Mouse (Mus musculus) spleen, postnatal 10 days (tissue): Measurements from ENCODE around the gene Inf2.
A peak's percentile ranks its signal among the peaks of the same experiment; 100 is the strongest.

Source experiments
- DNase-seq, 2 experiments: peaks; one replicate each; pipeline ENCODE4 v3.0.0; 2021 to 2022; ENCODE audit warnings: low spot score in 2 of 2

The Inf2 gene

DNA sequence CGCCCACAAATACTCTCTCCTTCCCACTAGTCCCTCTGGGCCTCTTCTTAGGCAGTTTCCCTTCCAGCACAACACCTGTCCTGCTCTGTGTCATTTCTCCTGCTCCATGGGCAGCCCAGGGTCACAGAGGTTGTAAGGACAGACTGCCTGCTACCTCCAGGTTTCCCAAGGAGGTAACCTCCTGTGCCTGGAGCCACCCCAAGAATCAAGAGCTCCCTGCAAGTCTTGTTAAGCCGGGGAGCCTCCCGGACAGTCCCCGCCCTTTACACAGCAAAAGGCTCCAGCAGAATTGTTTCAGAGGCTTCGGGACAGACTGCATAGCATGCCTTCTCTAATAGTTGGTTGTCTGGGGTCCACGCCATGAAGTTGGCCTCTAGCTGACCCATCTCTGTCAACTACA is 37.9 kb downstream of the Inf2 start:
- DNase-seq = no peak

DNA sequence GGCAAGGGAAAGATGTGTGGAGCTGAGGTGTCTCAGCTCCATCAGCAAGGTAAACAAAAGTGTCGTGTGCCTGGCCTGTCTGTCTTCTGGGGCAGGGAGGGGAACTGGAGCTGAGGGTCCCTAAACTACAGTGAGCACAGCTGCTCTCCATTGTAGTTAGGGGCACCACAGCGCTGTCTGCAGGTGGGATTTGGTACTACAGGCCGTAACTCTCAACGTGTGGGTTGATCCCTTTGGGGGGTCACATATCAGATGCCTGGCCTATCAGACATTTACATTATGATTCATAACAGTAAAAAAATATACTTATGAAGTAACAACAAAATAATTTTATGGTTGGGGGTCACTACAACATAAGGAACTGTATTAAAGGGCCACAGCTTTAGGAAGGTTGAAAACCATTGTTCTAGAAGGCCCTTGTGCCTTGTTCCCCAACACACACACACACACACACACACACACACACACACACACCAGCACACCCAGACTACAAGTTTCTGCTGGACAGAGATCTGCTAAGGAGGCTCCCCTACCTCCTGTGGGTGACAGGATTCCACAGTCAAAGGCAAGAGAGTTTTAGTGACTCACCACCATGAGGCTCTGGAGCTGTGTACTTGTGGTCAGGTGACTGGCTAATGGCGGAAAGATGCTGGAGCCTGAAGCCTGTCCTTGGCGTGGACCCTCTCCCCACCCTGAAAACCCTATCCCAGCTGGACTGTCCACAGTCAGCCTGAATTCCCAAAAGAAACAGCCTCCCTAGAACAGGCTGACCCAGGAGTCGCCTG is 38.7 kb downstream of the Inf2 start:
- peak in 1 of 2 experiments; percentile 49 for DNase-seq

DNA sequence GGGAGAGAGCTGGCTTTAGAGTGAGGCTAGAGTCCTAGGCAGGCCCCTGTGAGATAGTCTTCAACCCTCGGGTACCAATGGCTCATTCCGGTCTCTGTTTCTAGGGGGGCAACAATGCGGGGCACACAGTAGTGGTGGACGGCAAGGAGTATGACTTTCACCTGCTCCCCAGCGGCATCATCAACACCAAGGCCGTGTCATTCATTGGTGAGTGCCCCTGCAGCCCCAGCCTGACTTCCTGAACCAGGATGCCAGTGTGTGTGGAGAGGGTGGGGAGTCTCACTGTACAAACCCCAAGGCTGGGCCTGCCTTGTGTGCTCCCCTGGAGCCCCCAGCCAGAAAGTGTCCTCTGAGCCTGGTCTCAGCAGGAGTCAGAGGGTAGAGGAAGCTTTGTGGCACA is 39.6 kb downstream of the Inf2 start:
- DNase-seq = no peak

DNA sequence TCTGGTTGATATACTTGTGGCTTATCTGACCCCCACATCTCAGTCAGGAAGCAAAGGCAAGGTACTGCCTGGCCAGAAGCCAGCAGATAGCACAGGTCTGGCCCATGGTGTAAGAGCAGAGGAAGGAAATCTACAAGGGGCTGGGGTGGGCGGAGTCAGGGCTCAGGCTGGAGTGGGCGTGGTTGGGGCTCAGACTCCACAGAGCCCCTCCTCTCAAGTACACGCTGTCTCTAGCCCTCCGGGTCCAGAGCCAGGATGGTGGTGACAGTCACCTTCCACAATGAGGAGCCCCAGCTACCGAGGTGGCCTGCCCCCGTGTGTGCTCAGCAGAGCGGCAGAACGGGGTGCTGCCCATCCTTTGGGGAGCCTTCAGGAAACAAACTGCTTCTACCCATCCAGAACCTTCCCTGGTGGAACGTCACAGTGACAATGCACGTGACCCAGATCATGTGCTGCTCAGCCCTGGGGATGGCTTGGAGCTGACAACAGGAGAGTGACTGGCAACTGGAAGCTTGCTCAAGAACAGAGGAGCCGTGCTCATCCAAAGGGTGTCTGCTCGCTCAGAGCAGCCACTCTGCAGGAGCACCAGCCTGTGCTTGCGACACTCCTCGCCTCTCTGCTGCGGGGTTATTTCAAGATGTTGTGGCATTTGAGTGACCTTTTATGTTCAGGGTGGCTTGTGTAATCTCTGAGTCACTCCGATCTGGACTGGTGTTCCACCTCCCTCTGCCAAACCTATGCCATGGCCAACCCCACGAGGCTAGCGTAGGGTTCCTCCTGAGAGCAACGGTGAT is 40.5 kb downstream of the Inf2 start:
- peak; percentile 28 to 77 for DNase-seq

DNA sequence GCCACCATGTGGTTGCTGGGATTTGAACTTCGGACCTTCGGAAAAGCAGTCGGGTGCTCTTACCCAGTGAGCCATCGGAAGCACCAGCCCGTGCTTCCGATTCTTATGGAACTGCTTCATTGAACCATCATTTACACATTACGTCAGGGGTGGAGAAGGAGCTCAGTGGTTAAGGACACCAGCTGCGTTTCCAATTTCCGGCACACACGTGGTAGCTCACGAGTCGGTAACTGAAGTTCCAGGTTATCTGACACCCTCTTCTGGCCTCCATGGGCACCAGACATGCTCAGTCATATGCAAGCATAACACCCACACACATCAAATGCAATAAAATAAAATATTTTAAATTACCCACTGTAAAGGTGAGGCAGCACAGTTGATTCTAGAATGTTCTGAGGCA is 41.4 kb downstream of the Inf2 start:
- DNase-seq = no peak

DNA sequence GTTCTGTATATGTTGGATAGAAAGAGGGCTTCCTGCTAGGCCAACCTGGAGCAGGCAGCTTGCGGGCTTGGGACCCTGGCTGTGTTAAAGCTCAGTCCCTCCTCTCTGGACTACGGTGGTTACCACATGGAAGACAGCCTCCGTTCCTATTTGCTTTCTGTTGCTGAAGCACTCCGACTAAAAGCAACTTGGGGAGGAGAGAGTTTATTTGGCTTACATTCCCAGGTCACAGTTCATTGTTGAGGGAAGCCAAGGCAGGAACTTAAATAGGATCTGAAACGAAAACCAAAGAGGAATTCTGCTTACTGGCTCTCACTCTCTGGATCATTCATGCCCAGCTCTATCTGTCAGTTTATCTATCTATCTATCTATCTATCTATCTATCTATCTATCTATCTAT is 42.2 kb downstream of the Inf2 start:
- no peak for DNase-seq

DNA sequence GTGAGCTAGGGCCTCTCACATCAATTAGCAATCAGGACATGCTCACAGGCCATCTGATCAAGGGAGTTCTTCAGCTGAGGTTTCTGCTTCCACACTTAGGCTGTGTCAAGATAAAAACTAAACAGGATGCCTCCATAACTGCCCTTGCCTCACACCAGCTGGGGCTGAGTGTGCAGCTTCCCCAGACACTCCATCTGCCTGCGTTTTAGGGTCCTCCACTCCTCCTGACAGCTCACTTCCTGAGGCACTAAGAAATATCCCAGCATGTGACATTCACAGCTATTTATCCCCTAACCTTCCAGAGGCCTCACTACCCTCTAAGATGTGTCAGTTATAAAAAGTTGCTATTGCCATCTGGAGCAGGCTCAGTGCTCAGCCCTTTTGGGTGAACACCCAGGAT is 42.9 kb downstream of the Inf2 start:
- no peak for DNase-seq

DNA sequence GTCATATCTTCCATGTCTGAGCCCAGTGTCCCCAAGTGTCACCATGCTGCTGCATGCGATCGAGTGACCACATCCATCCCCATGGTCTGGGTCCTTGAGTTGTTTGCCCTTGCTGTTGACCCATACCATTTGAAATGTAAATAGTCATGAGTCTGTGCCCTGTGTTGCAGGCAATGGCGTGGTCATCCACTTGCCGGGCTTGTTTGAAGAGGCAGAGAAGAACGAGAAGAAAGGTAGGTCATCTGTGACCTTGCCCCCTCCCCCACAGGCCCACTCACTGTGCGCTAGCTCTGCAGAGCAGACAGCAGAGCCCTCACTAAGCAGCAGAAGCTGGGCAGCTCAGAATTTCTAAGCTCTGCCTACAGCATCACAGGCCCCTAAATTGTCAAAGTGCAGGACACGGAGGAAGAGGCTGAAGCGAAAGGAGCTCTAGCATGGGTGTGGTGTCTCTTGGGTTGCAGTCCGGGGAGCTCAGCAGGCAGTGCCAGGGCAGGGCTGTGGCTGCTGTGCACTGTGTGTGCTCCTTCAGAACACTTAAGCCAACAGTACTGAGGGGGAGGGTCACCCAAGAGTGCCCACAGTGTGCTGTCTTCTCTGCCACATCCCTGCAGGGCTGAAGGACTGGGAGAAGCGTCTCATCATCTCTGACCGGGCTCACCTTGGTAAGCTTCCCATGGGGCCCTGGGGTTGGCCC is 43.6 kb downstream of the Inf2 start:
- DNase-seq = no peak

DNA sequence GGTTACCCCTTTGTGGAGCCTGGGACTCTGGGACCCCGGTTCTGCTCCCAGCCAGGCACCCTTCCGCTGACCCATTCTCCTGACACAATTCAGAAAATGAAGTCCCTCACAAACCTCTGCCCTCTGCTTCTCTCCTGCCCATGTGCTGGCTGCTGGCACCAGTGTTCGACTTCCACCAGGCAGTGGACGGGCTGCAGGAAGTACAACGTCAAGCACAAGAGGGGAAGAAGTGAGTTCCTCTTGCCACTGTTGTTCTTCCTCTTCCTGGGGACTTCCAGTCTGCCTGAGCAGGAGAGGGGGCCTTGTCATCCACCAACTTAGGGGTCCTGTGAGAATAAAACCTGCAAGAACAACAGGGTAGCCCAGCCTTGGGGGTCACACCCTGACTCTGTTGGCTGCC is 44.3 kb downstream of the Inf2 start:
- DNase-seq = peak in 1 of 2 experiments; percentile 50

DNA sequence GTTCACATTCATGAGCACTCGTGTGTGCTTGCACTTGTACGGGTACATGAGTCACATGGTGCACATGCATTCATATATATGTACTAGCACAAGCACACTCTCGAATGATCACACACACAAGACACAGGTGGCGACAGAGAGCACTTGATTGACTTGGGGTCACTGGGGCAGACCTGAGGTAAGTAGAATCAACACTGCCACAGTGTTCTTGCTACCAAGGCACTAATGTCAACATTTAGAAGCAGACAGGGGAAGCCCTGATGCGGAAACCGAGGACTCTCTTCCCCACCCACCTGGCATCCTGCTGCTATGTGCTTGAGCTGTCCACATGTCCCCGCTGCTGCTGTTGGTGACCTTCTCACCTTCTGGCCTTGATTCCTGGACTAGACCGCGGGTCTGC is 45.1 kb downstream of the Inf2 start:
- peak in 1 of 2 experiments; percentile 63 for DNase-seq

DNA sequence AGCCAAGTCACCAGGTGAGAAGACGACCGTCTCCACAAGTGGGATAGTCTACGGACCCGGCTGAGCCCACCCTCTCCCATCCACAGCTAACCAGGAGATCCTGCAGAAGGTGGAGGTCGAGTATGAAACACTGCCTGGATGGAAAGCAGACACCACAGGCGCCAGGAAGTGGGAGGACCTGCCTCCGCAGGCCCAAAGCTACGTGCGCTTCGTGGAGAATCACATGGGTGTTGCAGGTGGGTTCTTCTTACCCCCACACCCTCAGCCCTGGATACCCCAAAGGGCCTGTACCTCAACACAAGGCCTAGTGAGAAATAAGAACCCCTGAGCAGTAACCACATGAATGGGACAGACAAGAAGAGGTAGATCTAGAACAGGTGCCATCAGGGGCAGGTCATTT is 50.9 kb downstream of the Inf2 start:
- DNase-seq = no peak

DNA sequence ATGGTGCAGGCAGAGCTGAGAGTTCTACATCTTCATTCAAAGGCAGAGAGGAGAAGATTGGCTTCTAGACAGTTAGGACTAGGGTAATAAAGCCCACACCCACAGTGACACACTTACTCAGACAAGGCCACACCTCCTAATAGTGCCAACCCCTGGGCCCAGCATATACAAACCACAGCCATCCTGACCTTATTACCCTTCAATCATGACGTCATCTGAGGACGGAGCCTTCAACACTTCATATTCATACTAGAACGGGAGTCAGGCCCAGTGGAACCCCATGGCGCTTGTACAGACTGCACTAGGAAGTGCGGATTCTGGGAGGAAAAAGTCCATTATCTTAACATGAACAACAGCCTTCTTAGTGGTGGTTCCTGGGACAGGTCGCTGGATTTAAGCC is 54.5 kb downstream of the Inf2 start:
- DNase-seq = no peak

DNA sequence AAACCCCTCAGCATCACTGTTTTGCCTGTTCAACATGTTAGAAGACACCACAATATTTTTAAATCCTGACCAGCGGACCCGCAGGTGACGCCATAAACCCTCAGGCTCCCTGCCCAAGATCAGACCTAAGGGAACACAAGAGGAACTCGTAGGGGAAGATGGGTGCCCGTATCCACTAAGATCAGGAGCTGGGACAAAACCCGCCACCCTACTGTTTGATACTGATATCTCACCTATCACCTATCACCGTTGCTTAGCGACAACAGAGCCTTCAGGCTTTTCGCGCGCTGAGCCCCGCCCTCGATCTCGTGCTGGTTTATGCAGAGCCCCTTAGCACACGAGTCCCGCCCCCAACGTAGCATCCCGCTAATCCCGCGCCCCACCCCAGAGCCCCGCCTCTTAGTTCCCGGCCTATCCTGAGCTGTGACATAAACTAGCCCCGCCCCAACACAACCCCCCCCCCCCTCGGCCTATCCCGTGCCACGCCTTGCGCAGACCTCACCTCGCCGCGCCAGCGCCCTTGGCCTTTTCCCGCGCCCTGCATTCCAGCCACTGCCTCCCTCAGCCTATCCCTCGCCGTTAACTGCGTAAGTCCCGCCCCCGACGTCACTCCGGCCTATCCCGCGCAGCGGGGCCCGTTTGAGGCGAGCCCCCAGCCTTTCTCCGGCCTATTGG is 55.7 kb downstream of the Inf2 start, which contains the start of gene Siva1:
Gene Siva1 (plus strand): TSS at position 500 of the 675 bp plus-strand sequence.
- DNase-seq = peak; percentile 93 to 99

DNA sequence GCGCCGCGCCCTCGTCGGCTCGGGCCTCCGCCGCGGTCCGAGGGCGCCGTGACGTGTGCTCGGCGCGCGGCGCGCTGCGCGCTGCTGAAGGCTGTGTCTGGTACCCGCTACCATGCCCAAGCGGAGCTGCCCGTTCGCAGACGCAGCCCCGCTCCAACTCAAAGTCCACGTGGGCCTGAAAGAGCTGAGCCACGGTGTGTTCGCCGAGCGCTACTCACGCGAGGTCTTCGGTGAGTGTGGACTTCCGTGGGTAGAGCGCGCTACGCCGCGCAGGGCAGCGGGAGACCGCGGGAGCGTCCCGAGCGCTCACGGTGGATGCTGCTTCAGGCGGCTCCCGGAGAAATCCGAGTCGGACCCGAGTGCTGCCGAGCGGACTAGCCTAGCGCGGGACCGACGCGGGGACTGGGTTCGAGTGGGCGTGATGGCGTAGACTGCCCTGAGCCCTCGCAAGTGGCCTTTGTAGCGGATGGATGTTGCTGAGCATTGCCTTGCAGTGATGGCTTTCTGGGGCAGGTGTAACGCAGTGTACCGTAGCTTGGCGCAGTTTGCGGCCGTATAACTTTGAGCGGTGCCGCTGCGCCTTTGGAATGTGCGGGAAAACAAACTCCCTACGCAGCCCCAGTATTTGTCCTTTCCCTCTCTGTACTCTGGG is 56.4 kb downstream of the Inf2 start:
- DNase-seq = peak; percentile 47 to 66

DNA sequence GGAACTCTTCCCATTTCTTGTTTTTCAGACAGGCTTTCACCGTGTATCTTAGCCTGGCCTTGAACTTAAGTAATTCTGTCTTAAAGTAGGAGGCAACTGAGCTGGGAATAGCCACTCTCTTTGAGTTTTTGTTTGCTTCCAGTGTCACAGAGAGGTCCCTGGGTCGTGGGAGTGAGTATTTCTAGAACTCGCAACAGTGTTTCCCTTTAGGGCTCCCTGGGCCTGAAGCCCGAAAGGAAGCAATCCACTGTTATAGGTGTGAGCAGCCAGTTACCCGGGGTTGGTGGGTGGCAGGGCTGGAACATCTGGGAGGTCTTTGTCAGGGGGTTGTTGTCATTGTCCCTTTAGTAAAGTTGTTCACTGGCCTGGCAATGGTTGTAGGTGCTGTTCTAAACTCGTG is 57.6 kb downstream of the Inf2 start:
- no peak for DNase-seq

DNA sequence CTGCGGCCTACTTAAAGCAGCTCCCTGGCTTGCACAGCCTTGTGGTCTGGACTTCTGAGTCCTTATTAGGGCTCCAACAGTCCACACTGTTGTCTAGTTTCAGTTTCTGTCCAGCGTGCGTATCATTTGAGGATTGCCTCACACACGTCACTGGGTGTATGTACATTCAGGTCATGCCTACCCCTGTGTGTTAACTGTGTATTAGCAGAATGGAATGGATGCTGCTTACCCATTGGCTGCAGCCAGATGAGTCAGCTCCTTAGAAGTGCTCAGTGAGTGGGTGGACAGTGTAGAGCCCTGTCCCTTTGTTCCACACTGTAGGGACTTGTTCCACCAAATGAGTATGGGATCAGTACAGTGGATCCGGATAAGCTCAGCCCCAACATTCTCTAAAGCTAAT is 59.5 kb downstream of the Inf2 start:
- DNase-seq = no peak

DNA sequence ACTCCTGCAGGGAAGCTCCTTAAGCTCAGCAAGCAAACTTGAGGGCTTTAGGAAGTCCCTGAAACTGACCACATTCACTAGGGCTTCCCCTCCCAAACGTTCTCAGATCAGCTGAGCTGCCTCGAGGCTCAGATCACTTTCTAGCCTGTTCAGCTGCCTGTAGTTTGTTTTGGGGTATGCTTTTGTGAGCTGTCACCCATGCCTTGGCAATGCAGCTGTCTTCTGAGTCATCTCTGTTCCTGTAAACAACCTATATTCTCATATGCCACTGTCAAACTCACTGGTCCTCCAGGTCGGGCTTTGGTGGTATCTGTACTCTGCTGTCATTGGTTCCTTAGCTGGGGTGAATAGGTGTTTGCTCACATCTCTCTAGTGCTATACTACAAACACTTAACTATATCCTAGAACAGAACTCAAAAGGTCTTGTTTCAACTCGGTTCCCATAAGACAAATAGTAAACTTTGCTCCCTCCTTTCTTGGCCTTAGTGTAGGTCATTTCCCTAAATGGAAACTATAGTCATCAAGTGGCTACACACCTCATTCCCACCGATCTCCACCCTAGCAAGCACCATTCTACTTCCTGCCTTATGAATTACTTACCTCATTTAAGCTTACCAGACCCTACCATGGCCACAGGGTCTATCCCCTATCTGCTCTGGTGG is 63.3 kb downstream of the Inf2 start:
- no peak for DNase-seq

DNA sequence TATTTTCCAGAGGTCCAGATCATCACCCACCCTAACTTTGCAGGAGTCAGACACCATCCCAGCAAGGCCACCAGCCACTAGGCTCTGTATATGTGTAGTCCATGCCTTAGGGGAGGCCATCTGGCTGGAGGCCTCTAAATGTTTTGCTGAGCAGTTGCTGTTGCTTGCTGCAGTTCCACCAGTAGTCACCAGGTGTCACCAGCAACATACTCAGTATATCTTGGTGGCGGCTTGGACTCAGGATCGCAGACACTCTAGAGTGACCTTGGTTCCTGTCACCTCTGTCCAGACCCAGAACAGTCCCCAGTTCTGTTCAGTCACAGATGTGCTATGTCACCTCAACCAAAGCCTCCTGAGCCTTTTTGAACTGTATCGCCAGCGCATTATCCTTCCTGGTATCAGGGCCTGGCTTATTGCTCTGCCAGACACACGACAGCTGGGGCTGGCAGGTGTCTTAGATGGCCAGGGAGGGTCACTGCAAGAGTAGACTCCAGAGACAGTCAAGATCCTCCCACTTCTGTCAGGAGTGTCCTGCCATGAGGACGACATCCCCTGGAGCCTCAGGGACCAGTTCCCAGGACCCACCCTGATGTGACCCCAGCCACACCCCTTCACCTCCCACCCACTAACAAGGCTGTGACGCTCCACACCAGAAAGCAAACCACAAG is 64.7 kb downstream of the Inf2 start:
- peak; percentile 75 to 90 for DNase-seq

DNA sequence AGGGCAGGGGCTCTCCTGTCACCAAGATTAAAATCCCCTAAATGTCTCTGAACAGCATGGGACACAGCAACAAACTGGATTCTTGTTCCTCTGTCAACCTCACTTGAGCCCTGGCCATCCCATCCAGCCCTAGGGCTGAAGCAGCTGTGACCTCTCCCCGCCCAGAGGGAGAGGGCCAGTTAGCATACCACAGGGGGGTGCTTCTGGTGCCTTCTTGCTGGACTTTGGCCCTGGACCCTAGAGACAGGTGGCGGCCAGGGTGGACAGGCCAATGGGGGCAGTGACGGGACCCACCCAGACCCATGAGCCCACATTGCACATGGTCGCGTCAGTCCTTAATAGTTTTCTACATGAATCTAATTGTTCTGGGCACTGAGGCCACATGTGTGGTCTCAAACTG is 65.5 kb downstream of the Inf2 start:
- DNase-seq = no peak

DNA sequence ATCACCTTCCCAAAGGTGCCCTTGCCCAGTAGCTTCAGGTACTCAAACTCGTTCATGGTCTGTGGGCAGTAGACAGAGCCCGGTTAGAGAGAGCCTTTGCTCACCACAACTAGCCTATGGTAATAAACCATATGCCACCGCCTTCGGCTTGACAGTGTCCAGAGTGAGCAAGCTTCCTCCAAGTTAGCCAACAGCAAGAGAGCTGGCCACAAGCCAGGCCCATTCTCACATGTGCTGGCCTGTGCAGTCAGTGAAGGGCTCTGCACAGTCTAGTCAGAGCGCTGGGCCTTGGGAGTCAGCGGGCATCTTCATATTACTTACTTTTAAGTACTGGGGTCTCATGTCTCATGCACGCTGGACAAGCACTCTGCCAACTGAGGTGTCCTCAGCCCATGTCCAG is 70.0 kb downstream of the Inf2 start:
- no peak for DNase-seq
